Mouse (Mus musculus): Measurements from ENCODE around the gene Defb21. TPM values are rescaled to one million over a fixed set of nuclear protein-coding genes. Genes with fewer than 3 reads are reported as not detected.

The Defb21 gene
- polyA plus RNA-seq, 1 experiment from 2014 or later: not detected

GRCm38 (mm10) chr2:152556655-152557054, 15.9 kb upstream of the Defb21 start:
- Histone ChIP-seq H3K4me3 (ENCODE audit: low read depth, low read length) (no peak overlapping the region), H3K4me1 (ENCODE audit: control insufficient read depth, insufficient read depth, low read length) (no peaks in the 10 kb centered on the region), H3K9me3 (ENCODE audit: control insufficient read depth, low read length) (no peaks in the 10 kb centered on the region), H3K27me3 (replicated peaks; ENCODE audit: control insufficient read depth, insufficient read depth, low read length) (no peaks in the 10 kb centered on the region), H3K9ac (ENCODE audit: low read depth, low read length) (no peak overlapping the region), H3K4me2 (ENCODE audit: low read depth, low read length) (no peak overlapping the region), H3K27ac (replicated peaks; ENCODE audit: low read depth, low read length) (no peak overlapping the region), H3K36me3 (ENCODE audit: control insufficient read depth, insufficient read depth, low read length) (no peaks in the 10 kb centered on the region)
- ATAC-seq (ENCODE audit: low read depth) (no peak), DNase-seq (ENCODE audit: low spot score) (no peak)
- 87% methylated on average over 7 of the region's 7 CpGs for WGBS

GRCm38 (mm10) chr2:152569038-152569437, 3.5 kb upstream of the Defb21 start, which contains the start of gene Gm17416:
Gene Gm17416, plus strand, starts transcription at chr2:152569338.
- Histone ChIP-seq H3K4me1 (ENCODE audit: control insufficient read depth, insufficient read depth, low read length) (no peaks in the 10 kb centered on the region), H3K27ac (replicated peaks; ENCODE audit: low read depth, low read length) (no peak within 1 kb of the TSS), H3K27me3 (replicated peaks; ENCODE audit: control insufficient read depth, insufficient read depth, low read length) (no peaks in the 10 kb centered on the region), H3K36me3 (ENCODE audit: control insufficient read depth, insufficient read depth, low read length) (no peaks in the 10 kb centered on the region), H3K4me2 (ENCODE audit: low read depth, low read length) (no peak within 1 kb of the TSS), H3K9ac (ENCODE audit: low read depth, low read length) (no peak within 1 kb of the TSS), H3K4me3 (ENCODE audit: low read depth, low read length) (no peak within 1 kb of the TSS), H3K9me3 (ENCODE audit: control insufficient read depth, low read length) (no peaks in the 10 kb centered on the region)
- no peak for ATAC-seq (ENCODE audit: low read depth)
- 89% methylated on average over 5 of the region's 5 CpGs for WGBS
- DNase-seq (ENCODE audit: low spot score): no peak

- 81% methylated on average over 4 of the region's 4 CpGs for WGBS
- no peak for ATAC-seq (ENCODE audit: low read depth)
Observed at GRCm38 (mm10) chr2:152569881-152570280, 2.7 kb upstream of the Defb21 start.

GRCm38 (mm10) chr2:152570313-152570712, 2.2 kb upstream of the Defb21 start:
- 68% methylated on average over 6 of the region's 6 CpGs for WGBS

More at GRCm38 (mm10) chr2:152569881-152570280, 2.7 kb upstream of the Defb21 start:
- H3K36me3 ChIP-seq (ENCODE audit: control insufficient read depth, insufficient read depth, low read length): no peaks in the 10 kb centered on the region
- no peaks in the 10 kb centered on the region for H3K27me3 ChIP-seq (replicated peaks; ENCODE audit: control insufficient read depth, insufficient read depth, low read length)
- no peak overlapping the region for H3K4me3 ChIP-seq (ENCODE audit: low read depth, low read length)
- H3K9me3 ChIP-seq (ENCODE audit: control insufficient read depth, low read length): no peaks in the 10 kb centered on the region
- H3K4me2 ChIP-seq (ENCODE audit: low read depth, low read length): no peak overlapping the region
- DNase-seq (ENCODE audit: low spot score): no peak
- no peak overlapping the region for H3K9ac ChIP-seq (ENCODE audit: low read depth, low read length)
- H3K4me1 ChIP-seq (ENCODE audit: control insufficient read depth, insufficient read depth, low read length): no peaks in the 10 kb centered on the region
- H3K27ac ChIP-seq (replicated peaks; ENCODE audit: low read depth, low read length): no peak overlapping the region

GRCm38 (mm10) chr2:152573484-152573883, 940 bp downstream of the Defb21 start:
- no peak for ATAC-seq (ENCODE audit: low read depth)
- no peaks in the 10 kb centered on the region for H3K9me3 ChIP-seq (ENCODE audit: control insufficient read depth, low read length)
- H3K4me2 ChIP-seq (ENCODE audit: low read depth, low read length): no peak overlapping the region
- H3K27me3 ChIP-seq (replicated peaks; ENCODE audit: control insufficient read depth, insufficient read depth, low read length): no peaks in the 10 kb centered on the region
- 82% methylated on average over 8 of the region's 8 CpGs for WGBS
- DNase-seq (ENCODE audit: low spot score): no peak
- H3K27ac ChIP-seq (replicated peaks; ENCODE audit: low read depth, low read length): no peak overlapping the region
- no peak overlapping the region for H3K4me3 ChIP-seq (ENCODE audit: low read depth, low read length)
- H3K36me3 ChIP-seq (ENCODE audit: control insufficient read depth, insufficient read depth, low read length): no peaks in the 10 kb centered on the region
- H3K9ac ChIP-seq (ENCODE audit: low read depth, low read length): no peak overlapping the region
- H3K4me1 ChIP-seq (ENCODE audit: control insufficient read depth, insufficient read depth, low read length): no peaks in the 10 kb centered on the region

More at GRCm38 (mm10) chr2:152570313-152570712, 2.2 kb upstream of the Defb21 start:
- no peaks in the 10 kb centered on the region for H3K27me3 ChIP-seq (replicated peaks; ENCODE audit: control insufficient read depth, insufficient read depth, low read length)
- no peaks in the 10 kb centered on the region for H3K4me1 ChIP-seq (ENCODE audit: control insufficient read depth, insufficient read depth, low read length)
- H3K27ac ChIP-seq (replicated peaks; ENCODE audit: low read depth, low read length): no peak overlapping the region
- DNase-seq (ENCODE audit: low spot score) (no peak), ATAC-seq (ENCODE audit: low read depth) (no peak)
- H3K36me3 ChIP-seq (ENCODE audit: control insufficient read depth, insufficient read depth, low read length): no peaks in the 10 kb centered on the region
- H3K9me3 ChIP-seq (ENCODE audit: control insufficient read depth, low read length): no peaks in the 10 kb centered on the region
- H3K4me3 ChIP-seq (ENCODE audit: low read depth, low read length): no peak overlapping the region
- no peak overlapping the region for H3K4me2 ChIP-seq (ENCODE audit: low read depth, low read length)
- H3K9ac ChIP-seq (ENCODE audit: low read depth, low read length): no peak overlapping the region

GRCm38 (mm10) chr2:152580107-152580506, 7.6 kb downstream of the Defb21 start, which contains the start of gene Defb19:
Gene Defb19, minus strand, starts transcription at chr2:152580312.
- DNase-seq (ENCODE audit: low spot score) (no peak), ATAC-seq (ENCODE audit: low read depth) (no peak)
- H3K9ac ChIP-seq (ENCODE audit: low read depth, low read length): no peak within 1 kb of the TSS
- no peak within 1 kb of the TSS for H3K4me2 ChIP-seq (ENCODE audit: low read depth, low read length)
- no peaks in the 10 kb centered on the region for H3K27me3 ChIP-seq (replicated peaks; ENCODE audit: control insufficient read depth, insufficient read depth, low read length)
- H3K27ac ChIP-seq (replicated peaks; ENCODE audit: low read depth, low read length): no peak within 1 kb of the TSS
- H3K4me3 ChIP-seq (ENCODE audit: low read depth, low read length): no peak within 1 kb of the TSS
- no peaks in the 10 kb centered on the region for H3K9me3 ChIP-seq (ENCODE audit: control insufficient read depth, low read length)
- 66% methylated on average over 7 of the region's 7 CpGs for WGBS
- H3K36me3 ChIP-seq (ENCODE audit: control insufficient read depth, insufficient read depth, low read length): no peaks in the 10 kb centered on the region
- no peaks in the 10 kb centered on the region for H3K4me1 ChIP-seq (ENCODE audit: control insufficient read depth, insufficient read depth, low read length)

GRCm38 (mm10) chr2:152580612-152581011, 8.1 kb downstream of the Defb21 start:
- no peak overlapping the region for H3K4me3 ChIP-seq (ENCODE audit: low read depth, low read length)
- H3K27ac ChIP-seq (replicated peaks; ENCODE audit: low read depth, low read length): no peak overlapping the region
- no peaks in the 10 kb centered on the region for H3K27me3 ChIP-seq (replicated peaks; ENCODE audit: control insufficient read depth, insufficient read depth, low read length)
- no peak for ATAC-seq (ENCODE audit: low read depth)
- no peaks in the 10 kb centered on the region for H3K36me3 ChIP-seq (ENCODE audit: control insufficient read depth, insufficient read depth, low read length)
- WGBS: 89% methylated on average over 11 of the region's 11 CpGs
- no peak for DNase-seq (ENCODE audit: low spot score)
- H3K4me1 ChIP-seq (ENCODE audit: control insufficient read depth, insufficient read depth, low read length): no peaks in the 10 kb centered on the region
- no peak overlapping the region for H3K4me2 ChIP-seq (ENCODE audit: low read depth, low read length)
- no peaks in the 10 kb centered on the region for H3K9me3 ChIP-seq (ENCODE audit: control insufficient read depth, low read length)
- no peak overlapping the region for H3K9ac ChIP-seq (ENCODE audit: low read depth, low read length)

- H3K4me3 ChIP-seq (ENCODE audit: low read depth, low read length): no peak overlapping the region
- ATAC-seq (ENCODE audit: low read depth): no peak
- DNase-seq (ENCODE audit: low spot score): no peak
- no peaks in the 10 kb centered on the region for H3K36me3 ChIP-seq (ENCODE audit: control insufficient read depth, insufficient read depth, low read length)
- WGBS: 71% methylated on average over 4 of the region's 4 CpGs
- no peaks in the 10 kb centered on the region for H3K27me3 ChIP-seq (replicated peaks; ENCODE audit: control insufficient read depth, insufficient read depth, low read length)
- no peak overlapping the region for H3K27ac ChIP-seq (replicated peaks; ENCODE audit: low read depth, low read length)
- H3K4me1 ChIP-seq (ENCODE audit: control insufficient read depth, insufficient read depth, low read length): no peaks in the 10 kb centered on the region
- H3K9ac ChIP-seq (ENCODE audit: low read depth, low read length): no peak overlapping the region
- no peak overlapping the region for H3K4me2 ChIP-seq (ENCODE audit: low read depth, low read length)
- H3K9me3 ChIP-seq (ENCODE audit: control insufficient read depth, low read length): no peaks in the 10 kb centered on the region
Observed at GRCm38 (mm10) chr2:152586926-152587560, 14.5 kb downstream of the Defb21 start.

- H3K27me3 ChIP-seq (replicated peaks; ENCODE audit: control insufficient read depth, insufficient read depth, low read length): no peaks in the 10 kb centered on the region
- H3K4me1 ChIP-seq (ENCODE audit: control insufficient read depth, insufficient read depth, low read length): no peaks in the 10 kb centered on the region
- no peaks in the 10 kb centered on the region for H3K9me3 ChIP-seq (ENCODE audit: control insufficient read depth, low read length)
- H3K4me2 ChIP-seq (ENCODE audit: low read depth, low read length): no peak overlapping the region
- no peaks in the 10 kb centered on the region for H3K36me3 ChIP-seq (ENCODE audit: control insufficient read depth, insufficient read depth, low read length)
- DNase-seq (ENCODE audit: low spot score) (no peak), ATAC-seq (ENCODE audit: low read depth) (no peak)
- no peak overlapping the region for H3K9ac ChIP-seq (ENCODE audit: low read depth, low read length)
- H3K27ac ChIP-seq (replicated peaks; ENCODE audit: low read depth, low read length): no peak overlapping the region
- 25% methylated on average over 2 of the region's 2 CpGs for WGBS
- no peak overlapping the region for H3K4me3 ChIP-seq (ENCODE audit: low read depth, low read length)
Observed at GRCm38 (mm10) chr2:152588450-152588849, 15.9 kb downstream of the Defb21 start.
